Mouse (Mus musculus) heart, embryonic 16.5 days (tissue): ENCODE data around the gene Dagla. TPM values are rescaled to one million over a fixed set of nuclear protein-coding genes. Genes with fewer than 3 reads are reported as not detected.

ENCODE experiments used
- ATAC-seq: fragments of 200-750 bp; cut with Nextera tagmentation; replicated peaks from 2 replicates; pipeline ENCODE4 v1.8.0; 2017; ENCODE audit warnings: moderate number of reproducible peaks; ENCODE audit not compliant: insufficient read depth, low FRiP score; ENCODE audit errors: extremely low read depth
- H3K27ac ChIP-seq: fragments of 300-500 bp; sonication (generic); 2 replicates; pipeline ENCODE4 v1.5.1; 2014; ENCODE audit warnings: mild to moderate bottlenecking, low read length, control low read depth, moderate library complexity
- H3K27me3 ChIP-seq: fragments of 300-500 bp; sonication (generic); 2 replicates; pipeline ENCODE4 v1.6.1; 2014; ENCODE audit warnings: low read length, mixed read lengths; ENCODE audit not compliant: control insufficient read depth, insufficient read depth
- H3K36me3 ChIP-seq: fragments of 300-500 bp; sonication (generic); 2 replicates; pipeline ENCODE4 v1.6.1; 2014; ENCODE audit not compliant: control insufficient read depth, insufficient read depth
- H3K4me1 ChIP-seq: fragments of 300-500 bp; sonication (generic); 2 replicates; pipeline ENCODE4 v1.6.1; 2014; ENCODE audit warnings: low read length, mixed read lengths; ENCODE audit not compliant: control insufficient read depth, insufficient read depth
- H3K4me2 ChIP-seq: fragments of 300-500 bp; sonication (generic); 2 replicates; pipeline ENCODE4 v1.6.1; 2014; ENCODE audit warnings: low read depth, mild to moderate bottlenecking, control low read depth, low read length
- H3K4me3 ChIP-seq: fragments of 300-500 bp; sonication (generic); 2 replicates; pipeline ENCODE4 v1.5.1; 2014; ENCODE audit warnings: mild to moderate bottlenecking, control low read depth, low read length
- H3K9ac ChIP-seq: fragments of 300-500 bp; sonication (generic); 2 replicates; pipeline ENCODE4 v1.6.1; 2014; ENCODE audit warnings: low read length, control low read depth
- H3K9me3 ChIP-seq: fragments of 300-500 bp; sonication (generic); replicated peaks from 2 replicates; pipeline ENCODE4 v1.6.1; 2016; ENCODE audit warnings: low read length; ENCODE audit not compliant: control insufficient read depth
- WGBS: fragments of 180-500 bp; shearing (Covaris S2); extraction: QIAGEN DNeasy Blood & Tissue Kit; methylation state at CpG from one replicate; pipeline ENCODE4 v1.1.7; 2014; 5-methylcytosine and 5-hydroxymethylcytosine counted together
- polyA plus RNA-seq: library from polyadenylated mRNA; unstranded; fragments of >200 nt; fragmentation: Nextera tagmentation; extraction: Ambion mirVana; gene quantifications from 2 replicates; pipeline ENCODE4 v1.2.1, GENCODE M21; 2015

Dagla gene
- polyA plus RNA-seq, 1 experiment from 2014 or later = 0.92 TPM

DNA sequence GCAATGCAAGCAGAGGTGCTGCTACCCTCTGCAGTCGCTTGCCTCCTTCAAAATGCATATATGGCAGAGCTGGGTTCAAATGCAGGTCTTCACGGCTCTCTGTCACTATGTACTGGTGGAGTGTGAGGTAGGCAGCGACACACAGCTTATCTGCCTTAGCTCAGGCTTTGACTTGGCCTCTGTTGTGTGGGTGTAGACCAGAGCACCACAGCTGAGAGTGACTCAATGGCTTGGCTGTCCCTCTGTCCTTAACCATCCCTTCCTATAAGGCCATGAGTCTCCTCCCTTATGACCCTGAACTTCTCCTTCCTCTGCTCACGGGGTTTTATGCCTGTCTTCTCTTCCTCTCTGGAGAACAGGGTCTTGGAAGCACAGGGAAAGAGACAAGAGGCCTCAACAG lies 93.8 kb downstream of the Dagla start:
- Histone ChIP-seq H3K27me3 (no peaks in the 10 kb centered on the region), H3K27ac (no peak overlapping the region), H3K4me3 (no peak overlapping the region), H3K9ac (no peak overlapping the region), H3K4me2 (no peak overlapping the region), H3K36me3 (peaks cover 14% of the 10 kb centered on the region), H3K4me1 (no peaks in the 10 kb centered on the region), H3K9me3 (no peaks in the 10 kb centered on the region)
- 77% methylated on average over 4 of the region's 4 CpGs for WGBS
- no peak for ATAC-seq

DNA sequence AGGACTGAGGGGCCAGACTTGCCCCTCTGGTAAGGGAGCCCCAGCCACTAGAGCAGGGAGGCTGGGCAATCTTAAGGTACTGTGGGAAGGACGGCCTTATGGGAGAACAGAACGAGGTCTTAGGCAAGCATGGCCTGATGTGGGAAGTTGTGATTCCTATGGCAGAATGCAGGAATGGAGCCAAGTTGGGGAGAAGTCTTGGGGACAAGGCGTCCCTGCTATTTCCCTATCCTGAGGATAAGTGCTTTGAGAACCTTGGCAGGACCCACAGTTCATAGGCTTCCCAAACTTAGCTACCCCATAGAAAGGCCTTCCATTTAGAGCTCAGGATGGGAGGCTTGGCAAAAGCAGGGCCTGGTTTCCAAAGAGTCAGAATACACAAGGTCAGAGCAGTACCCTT lies 95.8 kb downstream of the Dagla start:
- H3K4me2 ChIP-seq = no peak overlapping the region
- H3K4me1 ChIP-seq = peaks cover 6% of the 10 kb centered on the region
- peaks cover 14% of the 10 kb centered on the region for H3K36me3 ChIP-seq
- H3K27ac ChIP-seq = no peak overlapping the region
- H3K9ac ChIP-seq = no peak overlapping the region
- no peak overlapping the region for H3K4me3 ChIP-seq
- H3K27me3 ChIP-seq = no peaks in the 10 kb centered on the region
- ATAC-seq = no peak
- H3K9me3 ChIP-seq = no peaks in the 10 kb centered on the region
- WGBS = 69% methylated on average over 3 of the region's 3 CpGs

DNA sequence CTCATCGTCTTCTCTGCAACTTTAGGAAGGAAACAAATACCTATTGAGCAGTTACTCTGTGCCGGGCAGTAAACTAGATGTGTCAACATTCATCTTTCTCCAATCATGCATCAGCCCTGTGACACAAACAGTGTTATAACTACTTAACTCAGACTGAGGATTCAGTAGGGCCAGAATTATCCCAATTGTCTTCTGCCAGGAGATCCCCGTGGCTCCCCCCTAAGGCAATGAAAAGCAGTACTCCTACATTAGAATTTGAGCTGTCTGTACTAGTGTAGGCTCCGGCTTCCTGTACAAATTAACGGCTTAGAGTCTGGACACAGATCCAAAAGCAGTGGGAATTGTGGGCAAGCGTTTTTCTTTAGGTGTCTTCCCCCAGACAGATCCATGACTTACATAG lies 99.6 kb downstream of the Dagla start:
- H3K4me2 ChIP-seq = peak overlapping the region; percentile 73
- peaks cover 15% of the 10 kb centered on the region for H3K4me1 ChIP-seq
- peak overlapping the region; percentile 69 for H3K4me3 ChIP-seq
- no peaks in the 10 kb centered on the region for H3K27me3 ChIP-seq
- WGBS = 65% methylated on average over 6 of the region's 6 CpGs
- H3K36me3 ChIP-seq = peaks cover 19% of the 10 kb centered on the region
- no peak overlapping the region for H3K27ac ChIP-seq
- no peaks in the 10 kb centered on the region for H3K9me3 ChIP-seq
- no peak for ATAC-seq
- H3K9ac ChIP-seq = no peak overlapping the region; the same call in 1 of the 2 replicates

DNA sequence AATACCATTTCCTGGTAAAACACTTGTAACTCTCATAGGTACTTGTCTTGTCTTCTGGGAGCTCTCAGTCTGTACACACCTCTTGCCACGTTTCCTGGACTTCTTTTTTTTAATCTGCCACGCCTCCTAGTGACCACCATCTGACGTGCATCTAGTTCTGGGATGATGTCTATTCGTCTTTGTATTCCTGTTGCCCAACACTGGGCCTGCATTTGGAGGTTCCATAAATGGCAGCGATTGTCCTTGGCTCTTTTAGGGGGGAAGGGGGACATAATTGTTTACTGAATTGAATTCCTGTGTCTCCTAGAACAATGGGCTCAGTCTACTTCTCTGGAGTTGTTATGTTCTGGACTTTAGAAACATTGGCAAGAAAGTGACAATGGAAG lies 100.1 kb downstream of the Dagla start:
- H3K4me3 ChIP-seq = peak overlapping the region; percentile 69
- H3K9me3 ChIP-seq = no peaks in the 10 kb centered on the region
- ATAC-seq = 0 out of 2 replicates have a peak, but pooled peaks have one; percentile 42
- WGBS = 1% methylated on average over 5 of the region's 5 CpGs
- no peaks in the 10 kb centered on the region for H3K27me3 ChIP-seq
- H3K4me1 ChIP-seq = peaks cover 15% of the 10 kb centered on the region
- peak overlapping the region; percentile 85 for H3K27ac ChIP-seq
- H3K4me2 ChIP-seq = peak overlapping the region; percentile 73
- H3K36me3 ChIP-seq = peaks cover 23% of the 10 kb centered on the region
- H3K9ac ChIP-seq = peak overlapping the region; percentile 78

DNA sequence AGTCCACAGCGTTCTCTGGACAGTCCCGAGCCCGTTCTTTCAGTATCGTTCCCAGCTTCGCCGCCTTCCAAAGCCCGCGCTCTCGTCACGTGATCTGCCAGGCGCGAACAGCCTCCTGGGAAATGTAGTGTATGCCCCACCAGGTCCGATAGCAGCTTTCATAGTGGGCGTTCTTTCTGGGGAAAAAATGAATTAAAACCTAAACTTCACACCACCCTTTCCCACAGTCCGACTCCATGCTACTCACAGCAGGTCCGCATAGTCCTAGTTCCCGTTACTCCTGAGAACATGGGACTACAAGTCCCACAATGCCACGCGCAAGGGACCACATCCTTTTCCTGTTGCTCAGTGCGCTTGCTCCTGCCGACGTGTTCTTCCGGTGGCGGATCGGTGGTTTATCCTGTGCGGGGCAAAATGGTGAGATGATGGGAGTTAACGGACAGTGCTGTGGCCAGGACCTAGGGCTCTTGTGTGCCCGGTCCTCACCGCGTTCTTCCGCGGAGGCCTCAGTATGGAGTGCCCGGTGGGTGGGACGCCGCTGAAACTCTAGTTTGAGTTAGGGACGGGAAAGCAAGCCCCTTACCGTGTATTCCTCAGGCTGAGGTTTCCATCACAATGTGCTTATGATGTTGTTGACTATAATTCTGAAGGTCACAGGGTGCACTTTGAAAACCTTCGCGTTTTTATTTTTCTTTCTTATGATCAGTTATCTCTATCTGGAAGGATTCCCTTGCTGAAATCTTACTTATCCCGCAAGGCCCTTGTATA lies 100.6 kb downstream of the Dagla start, which contains the start of the genes Tmem258 and Fen1:
Tmem258 (plus strand) TSS at position 167 of the 768 bp plus-strand sequence.
Fen1 (minus strand) TSS at position 322 of the 768 bp plus-strand sequence.
- Histone ChIP-seq H3K27me3 (no peaks in the 10 kb centered on the region), H3K4me2 (peak within 1 kb of the TSS; percentile 73), H3K9me3 (no peaks in the 10 kb centered on the region), H3K4me1 (peaks cover 15% of the 10 kb centered on the region), H3K27ac (peak within 1 kb of the TSS; percentile 85), H3K4me3 (peak within 1 kb of the TSS; percentile 69), H3K9ac (peak within 1 kb of the TSS; percentile 78), H3K36me3 (peaks cover 21% of the 10 kb centered on the region)
- peak; percentile 91 for ATAC-seq
- WGBS = under 1% methylated on average over 40 of the region's 40 CpGs

DNA sequence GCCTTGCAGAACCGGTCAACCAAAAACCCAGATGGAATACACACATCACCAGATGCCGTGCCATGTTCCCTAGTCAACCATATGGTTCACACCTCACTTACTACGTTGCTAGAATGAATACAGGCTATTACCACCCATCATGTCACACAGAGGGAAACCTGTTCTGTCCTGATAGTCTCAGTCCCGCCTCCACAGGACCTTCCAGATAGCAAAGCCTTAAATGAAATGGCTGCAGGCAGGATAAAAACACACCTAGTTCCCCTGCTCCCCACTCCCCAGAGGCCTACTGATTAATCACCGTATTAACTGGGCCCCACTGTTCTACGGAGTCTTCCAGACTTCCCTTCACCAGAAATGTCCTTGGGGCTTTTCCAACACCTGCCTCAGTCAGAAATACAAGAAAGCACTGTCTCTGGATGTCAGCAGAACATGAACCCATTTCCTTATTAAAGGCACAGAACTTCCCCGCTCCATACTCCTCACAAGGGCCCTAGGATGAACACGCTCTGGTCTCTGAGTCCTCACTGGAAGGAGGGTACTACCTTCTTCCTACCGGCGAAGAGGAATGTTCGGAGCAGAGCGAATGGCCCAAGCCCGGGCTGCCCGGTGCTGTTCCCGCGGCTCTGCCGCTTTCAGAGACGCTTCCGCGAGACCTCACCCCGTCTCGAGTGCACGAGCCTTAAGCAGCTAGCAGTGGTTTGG lies 101.4 kb downstream of the Dagla start:
- 1% methylated on average over 23 of the region's 23 CpGs for WGBS
- H3K9me3 ChIP-seq = no peaks in the 10 kb centered on the region
- H3K4me3 ChIP-seq = peak overlapping the region; percentile 69
- no peak for ATAC-seq
- peak overlapping the region; percentile 85 for H3K27ac ChIP-seq
- H3K27me3 ChIP-seq = no peaks in the 10 kb centered on the region
- H3K4me1 ChIP-seq = peaks cover 15% of the 10 kb centered on the region
- H3K36me3 ChIP-seq = peaks cover 18% of the 10 kb centered on the region
- H3K4me2 ChIP-seq = peak overlapping the region; percentile 73
- peak overlapping the region; percentile 78 for H3K9ac ChIP-seq

DNA sequence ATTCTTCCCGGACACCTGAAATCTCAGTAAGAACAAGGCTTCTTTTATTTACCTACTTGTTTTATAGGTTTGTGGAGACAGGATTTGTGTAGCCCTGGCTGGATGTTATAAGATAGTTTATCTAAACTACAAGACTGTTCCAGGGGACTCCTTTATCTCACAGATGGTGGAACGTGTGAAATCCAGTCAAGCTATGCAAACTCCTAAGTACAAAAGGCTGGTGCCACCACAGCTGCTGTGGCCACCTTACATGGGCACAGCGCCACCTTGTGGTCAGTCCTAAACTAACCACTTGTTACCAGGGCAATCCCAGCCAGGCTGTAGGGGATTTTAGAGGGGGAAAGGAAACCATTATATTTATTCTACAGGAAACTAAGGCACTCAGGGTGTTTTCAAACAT lies 106.0 kb downstream of the Dagla start:
- no peaks in the 10 kb centered on the region for H3K27me3 ChIP-seq
- H3K4me3 ChIP-seq = no peak overlapping the region
- no peaks in the 10 kb centered on the region for H3K9me3 ChIP-seq
- peaks cover 33% of the 10 kb centered on the region for H3K36me3 ChIP-seq
- H3K9ac ChIP-seq = no peak overlapping the region
- no peak overlapping the region for H3K27ac ChIP-seq
- 28% methylated on average over 3 of the region's 3 CpGs for WGBS
- H3K4me2 ChIP-seq = no peak overlapping the region
- no peak for ATAC-seq
- peaks cover 9% of the 10 kb centered on the region for H3K4me1 ChIP-seq

DNA sequence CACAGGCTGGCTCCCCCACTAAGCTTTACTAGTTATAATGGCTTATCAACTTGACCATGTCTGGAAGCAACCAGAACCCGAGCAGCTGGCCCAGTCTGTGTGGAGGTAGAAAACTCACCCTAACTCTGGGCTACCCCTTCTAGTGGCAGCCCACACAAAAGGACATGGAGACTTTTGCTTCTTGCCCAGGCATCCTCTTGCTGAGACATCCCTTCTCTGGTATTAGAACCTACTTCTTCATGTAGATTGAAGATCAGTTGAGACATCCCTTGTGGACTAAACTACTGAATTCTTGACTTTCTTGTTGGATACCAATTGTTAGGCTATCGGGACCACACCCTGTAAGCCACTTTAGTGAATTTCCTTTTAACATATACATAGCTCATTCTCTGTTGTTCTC lies 106.4 kb downstream of the Dagla start:
- Histone ChIP-seq H3K9me3 (no peaks in the 10 kb centered on the region), H3K27me3 (no peaks in the 10 kb centered on the region), H3K4me3 (no peak overlapping the region), H3K4me2 (no peak overlapping the region), H3K4me1 (peaks cover 8% of the 10 kb centered on the region), H3K27ac (no peak overlapping the region), H3K9ac (no peak overlapping the region), H3K36me3 (peaks cover 33% of the 10 kb centered on the region)
- no peak for ATAC-seq
- WGBS = 68% methylated on average over 2 of the region's 2 CpGs

DNA sequence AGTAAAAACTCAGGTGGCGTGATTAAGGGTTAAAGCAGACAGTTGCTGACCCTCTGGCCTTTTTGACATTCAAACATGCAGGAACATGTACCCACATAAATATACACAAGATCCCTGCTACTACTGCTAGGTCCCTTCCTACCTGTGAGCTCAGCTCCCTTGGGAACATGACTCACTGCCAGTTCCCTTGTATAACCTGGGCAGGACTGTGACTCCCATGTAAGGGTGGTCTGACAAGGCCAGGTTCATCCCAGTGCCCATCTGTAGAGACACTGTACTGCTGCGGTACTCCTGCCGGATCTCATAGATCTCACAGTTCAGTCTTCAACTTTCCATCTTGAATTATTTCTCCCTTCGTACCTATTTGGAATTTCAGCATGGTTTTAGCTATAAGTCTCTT lies 107.5 kb downstream of the Dagla start:
- Histone ChIP-seq H3K9ac (no peak overlapping the region), H3K9me3 (no peaks in the 10 kb centered on the region), H3K27me3 (no peaks in the 10 kb centered on the region), H3K27ac (no peak overlapping the region), H3K4me3 (no peak overlapping the region), H3K36me3 (peaks cover 42% of the 10 kb centered on the region), H3K4me1 (no peaks in the 10 kb centered on the region), H3K4me2 (no peak overlapping the region)
- no peak for ATAC-seq
- WGBS = 86% methylated on average over 4 of the region's 4 CpGs
